Mouse (Mus musculus) layer of hippocampus, adult 11-12 months (tissue): ENCODE data around the gene Tex48.
A peak's percentile ranks its signal among the peaks of the same experiment; 100 is the strongest.

Source experiments
- DNase-seq: peaks from one replicate; pipeline ENCODE4 v3.0.0; 2022; ENCODE audit warnings: low spot score

Gene Tex48

DNA sequence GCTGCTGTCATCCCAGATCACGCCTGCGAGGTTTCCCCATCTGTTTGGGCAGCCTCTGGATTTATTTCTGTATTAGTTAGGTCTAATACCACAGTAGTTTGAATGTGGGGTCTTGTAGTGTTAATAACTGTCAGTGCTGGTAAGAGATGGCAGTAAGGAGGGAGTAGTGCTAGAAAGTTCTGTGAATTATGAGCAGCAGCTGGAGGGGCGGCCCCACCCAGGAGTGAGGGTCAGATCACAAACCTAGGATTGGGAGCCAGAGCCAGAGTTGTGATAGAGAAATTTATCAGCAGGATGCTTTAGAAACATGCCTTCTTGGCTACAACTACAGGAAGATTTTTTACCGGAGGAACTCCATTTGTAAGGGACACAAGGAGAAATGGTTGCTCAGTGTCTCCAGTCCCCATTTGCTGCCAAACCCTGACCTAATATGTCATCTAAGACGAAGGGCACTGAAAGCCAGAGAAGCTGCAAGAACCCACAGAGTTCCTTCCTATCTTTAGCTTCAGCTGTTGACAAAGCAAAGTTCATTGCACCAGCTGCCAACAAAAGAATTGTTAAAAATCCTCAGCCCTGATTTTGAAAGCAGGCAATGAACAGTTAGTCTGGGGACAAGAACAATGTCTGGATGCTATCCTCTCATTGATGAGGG, 27.6 kb downstream of the Tex48 start:
- no peak for DNase-seq

GRCm38 (mm10) chr4:63590538-63590937, 31.7 kb downstream of the Tex48 start:
- no peak for DNase-seq

GRCm38 (mm10) chr4:63589987-63590386, 32.2 kb downstream of the Tex48 start:
- no peak for DNase-seq

- no peak for DNase-seq
These were observed 36.0 kb downstream of the Tex48 start for GRCm38 (mm10) chr4:63586240-63586639.

DNA sequence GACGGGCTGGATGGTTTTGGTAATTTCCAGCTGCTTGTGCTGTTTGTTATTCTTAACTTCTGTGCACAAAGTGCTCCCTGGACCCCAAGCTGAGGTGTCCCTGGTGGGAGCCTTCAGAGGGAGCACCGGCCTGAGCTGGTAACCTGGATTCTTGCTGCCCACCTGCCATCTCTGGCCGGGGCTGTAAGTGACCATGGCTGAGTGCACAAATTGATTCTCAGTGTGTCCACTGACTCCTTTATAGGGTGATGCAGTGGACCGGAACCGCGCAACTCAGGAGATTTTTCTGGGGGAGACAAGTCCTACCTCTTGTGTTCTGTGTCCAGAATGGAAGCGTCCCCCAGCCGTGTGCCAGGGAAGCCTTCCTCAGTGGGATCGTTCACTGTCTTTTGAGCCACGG, 37.0 kb downstream of the Tex48 start:
- DNase-seq, result no peak

DNA sequence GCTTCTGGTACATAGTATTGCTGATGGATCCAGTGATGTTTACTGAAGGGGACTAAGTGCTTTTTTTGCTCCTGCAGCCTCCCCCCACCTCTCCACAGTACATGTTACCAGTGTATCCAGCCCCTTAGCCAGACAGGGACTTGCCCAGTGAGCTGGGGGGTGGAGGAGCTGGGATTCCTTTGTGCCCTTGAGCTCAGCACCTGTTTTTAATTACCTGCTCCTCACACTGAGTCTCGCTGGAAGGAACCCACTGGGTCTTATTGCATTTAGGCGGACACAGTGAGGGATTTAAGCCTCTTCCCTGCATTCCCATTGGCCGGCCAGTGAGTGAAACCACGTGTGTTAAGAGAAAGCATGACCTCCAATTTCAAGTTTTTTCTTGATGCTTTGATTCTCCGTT, 39.6 kb downstream of the Tex48 start:
- no peak for DNase-seq

DNA sequence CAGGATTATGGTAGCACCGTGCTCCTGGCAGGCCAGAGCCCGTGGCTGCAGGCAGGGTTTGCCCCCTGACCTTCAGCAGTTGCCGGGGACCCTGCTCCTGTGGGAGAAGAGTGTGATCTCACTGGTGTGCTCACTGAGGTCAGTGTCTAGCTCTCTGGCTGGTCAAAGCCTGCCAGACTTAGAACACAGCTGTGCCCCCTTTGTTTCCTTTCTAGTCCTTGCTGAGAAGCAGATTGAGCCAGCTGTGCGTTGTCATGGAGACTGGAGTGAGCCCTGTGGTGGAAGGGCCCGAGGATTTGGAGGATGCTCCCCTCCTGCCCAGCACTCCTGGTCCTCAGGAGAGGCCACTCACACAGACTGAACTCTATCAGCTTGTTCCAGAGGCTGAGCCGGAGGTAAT, 42.1 kb downstream of the Tex48 start:
- DNase-seq, result no peak

DNA sequence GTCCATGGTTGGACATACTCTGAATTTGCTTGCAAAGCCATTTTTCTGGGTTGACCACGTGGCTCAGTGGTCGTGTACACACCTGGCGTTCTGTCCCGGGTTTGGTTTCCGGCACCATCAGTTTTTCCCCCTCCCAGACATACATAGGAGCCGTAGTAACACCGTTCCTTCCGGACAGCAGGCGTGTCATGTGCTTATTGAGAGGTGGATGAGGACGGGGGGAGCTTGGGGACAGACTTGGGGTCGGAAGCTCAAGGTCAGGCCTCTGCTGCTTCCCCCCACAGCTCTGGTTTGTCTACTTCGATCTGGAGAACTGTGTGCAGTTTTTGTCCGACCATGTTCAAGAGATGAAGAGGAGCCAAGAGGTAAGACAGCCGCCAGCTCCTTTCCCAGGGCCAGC, 42.6 kb downstream of the Tex48 start:
- DNase-seq, result no peak

- DNase-seq, result no peak
These were observed 49.6 kb downstream of the Tex48 start for GRCm38 (mm10) chr4:63572621-63573020.

DNA sequence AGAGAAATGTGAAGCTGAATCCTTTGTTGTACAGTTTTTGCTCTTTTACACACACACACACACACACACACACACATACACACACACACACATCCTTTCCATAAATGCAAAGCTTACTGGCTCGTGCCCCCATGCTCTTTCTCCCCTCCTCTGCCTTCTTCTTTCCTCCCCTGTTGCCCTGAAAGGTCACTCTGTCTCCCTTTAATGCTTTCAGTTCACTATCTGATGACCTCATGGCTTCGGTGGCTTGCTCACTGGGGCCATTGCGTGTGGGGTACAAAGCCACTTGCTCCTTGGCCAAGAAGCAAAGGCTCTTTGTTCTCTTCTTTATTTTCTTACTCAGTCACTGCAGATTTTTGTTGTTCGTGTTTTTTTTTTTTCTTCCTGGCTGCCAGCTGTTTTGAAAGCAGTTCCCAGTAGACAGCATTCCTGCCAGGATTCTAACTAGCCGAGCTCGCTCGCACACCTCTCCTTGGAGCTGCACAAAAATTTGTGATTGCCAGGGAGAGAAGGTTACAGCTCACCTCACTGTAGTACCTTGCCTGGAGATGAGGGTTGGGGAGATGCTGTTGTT, 51.9 kb downstream of the Tex48 start:
- DNase-seq, result no peak

DNA sequence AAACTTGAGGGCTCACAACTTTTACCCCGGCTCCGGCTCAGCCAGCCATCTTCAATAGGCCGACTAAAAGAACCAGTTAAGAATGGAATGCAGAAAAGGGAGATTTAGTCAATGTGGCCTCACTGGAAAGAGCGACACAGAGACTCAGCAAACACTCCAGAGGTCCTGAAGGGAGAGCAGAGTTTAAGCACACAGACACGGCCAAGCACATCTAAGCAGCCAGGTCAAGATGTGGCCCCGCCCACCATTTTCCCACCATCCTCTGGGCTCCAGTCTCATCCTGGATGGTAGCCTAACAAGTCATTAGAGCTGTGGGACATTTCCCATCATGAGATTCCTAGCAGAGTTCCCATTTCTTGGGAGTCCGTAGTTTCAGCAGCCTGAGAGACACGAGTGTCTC, 52.9 kb downstream of the Tex48 start:
- DNase-seq, result no peak

DNA sequence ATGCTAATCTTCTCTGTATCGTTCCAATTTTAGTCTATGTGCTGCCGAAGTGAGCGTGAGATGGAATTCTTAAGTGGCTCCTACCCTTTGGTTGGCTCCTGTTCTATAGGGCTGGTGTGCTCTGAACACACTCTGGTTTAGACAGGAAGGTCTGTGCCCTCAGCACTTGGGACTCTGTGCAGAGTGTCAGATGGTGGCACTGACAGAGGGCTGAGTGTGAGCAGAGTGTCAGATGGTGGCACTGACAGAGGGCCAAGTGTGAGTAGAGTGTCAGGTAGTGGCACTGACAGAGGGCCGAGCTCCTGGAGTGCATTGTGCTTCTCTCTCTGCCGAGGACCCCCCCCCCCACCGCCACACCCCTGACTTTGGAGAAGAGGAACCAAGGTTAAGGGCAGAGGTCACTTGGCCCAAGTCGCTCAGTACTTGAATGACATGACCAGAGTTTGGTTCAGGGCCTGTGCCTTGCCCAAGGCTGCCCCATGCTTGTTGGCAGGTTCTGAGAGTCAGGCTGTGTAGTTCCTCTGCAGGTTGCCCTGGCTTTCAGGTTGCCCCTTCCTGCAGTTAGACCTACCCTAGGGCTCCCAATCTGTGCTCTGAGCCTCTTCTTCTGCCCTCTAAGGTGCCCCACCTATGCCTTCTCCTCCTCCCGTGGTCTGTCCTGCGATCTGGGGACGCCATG, 54.4 kb downstream of the Tex48 start:
- DNase-seq, result no peak

- no peak for DNase-seq
These were observed 59.5 kb downstream of the Tex48 start for GRCm38 (mm10) chr4:63562742-63563141.

- no peak for DNase-seq
These were observed 60.2 kb downstream of the Tex48 start for GRCm38 (mm10) chr4:63561861-63562675.

GRCm38 (mm10) chr4:63560079-63560478, 62.1 kb downstream of the Tex48 start:
- no peak for DNase-seq

DNA sequence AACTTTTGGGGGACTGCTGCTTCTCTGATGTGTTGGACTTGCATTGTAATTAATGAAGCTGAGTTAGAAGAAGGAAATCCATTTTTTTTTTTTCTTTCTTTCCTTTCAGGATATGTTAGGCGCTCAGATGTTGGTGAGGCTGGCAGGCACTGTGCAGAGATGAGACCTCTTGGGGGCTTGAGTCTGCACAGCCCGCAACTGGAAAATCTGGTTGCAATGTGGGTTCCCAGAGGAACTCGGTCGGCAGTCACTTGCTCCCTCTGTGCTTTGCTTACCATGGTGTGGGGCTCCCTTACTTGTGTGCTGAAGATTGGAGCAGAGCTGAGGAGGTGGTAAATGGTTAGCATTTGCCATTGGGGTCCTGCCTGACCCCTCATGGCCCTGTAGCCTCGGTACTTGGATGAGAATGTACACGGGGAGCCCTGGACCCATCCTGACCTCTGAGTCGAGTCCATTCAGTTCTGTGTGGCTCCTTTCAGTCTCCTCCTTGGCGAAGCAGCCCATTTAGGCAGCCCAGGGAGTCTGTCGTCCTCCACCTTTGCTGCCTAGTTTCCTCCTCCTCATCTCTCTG, 63.0 kb downstream of the Tex48 start:
- no peak for DNase-seq

DNA sequence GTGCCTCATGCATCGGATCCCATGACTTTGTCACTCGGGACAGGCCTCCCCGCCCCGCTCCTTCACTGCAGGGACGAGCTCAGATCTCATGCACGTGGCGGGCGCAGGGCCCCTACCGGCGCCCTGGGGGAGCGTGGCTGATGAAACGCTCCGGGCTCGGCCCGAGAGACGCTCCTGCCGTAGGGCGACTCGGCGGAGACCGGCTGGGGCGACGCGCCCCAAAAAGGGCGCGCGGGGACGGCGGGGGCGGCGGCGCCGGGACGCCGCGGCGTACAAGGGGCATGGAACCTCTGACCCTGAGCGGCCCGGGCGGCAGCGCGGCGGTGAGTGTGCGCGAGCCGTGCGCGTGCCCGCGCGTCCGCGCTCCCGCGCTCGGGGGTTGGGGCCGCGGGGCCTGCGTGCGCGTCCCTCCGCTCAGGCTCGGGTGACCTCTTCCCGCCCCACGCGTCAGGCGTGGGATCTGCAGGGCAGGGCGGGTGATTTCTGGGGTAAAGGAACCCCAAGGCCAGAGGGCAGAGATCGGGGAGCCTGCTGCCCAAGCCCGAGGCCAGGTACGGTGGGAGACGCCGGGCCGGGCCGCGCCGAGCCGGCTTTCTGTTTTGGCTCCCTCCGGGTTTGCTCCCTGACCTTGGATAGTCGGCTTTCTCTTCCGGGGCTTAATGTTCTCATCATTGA, 63.7 kb downstream of the Tex48 start, which contains the start of gene Tmem268:
TSS of gene Tmem268 (plus strand) at position 375 of the 675 bp plus-strand sequence.
- DNase-seq, result peak; percentile 72

DNA sequence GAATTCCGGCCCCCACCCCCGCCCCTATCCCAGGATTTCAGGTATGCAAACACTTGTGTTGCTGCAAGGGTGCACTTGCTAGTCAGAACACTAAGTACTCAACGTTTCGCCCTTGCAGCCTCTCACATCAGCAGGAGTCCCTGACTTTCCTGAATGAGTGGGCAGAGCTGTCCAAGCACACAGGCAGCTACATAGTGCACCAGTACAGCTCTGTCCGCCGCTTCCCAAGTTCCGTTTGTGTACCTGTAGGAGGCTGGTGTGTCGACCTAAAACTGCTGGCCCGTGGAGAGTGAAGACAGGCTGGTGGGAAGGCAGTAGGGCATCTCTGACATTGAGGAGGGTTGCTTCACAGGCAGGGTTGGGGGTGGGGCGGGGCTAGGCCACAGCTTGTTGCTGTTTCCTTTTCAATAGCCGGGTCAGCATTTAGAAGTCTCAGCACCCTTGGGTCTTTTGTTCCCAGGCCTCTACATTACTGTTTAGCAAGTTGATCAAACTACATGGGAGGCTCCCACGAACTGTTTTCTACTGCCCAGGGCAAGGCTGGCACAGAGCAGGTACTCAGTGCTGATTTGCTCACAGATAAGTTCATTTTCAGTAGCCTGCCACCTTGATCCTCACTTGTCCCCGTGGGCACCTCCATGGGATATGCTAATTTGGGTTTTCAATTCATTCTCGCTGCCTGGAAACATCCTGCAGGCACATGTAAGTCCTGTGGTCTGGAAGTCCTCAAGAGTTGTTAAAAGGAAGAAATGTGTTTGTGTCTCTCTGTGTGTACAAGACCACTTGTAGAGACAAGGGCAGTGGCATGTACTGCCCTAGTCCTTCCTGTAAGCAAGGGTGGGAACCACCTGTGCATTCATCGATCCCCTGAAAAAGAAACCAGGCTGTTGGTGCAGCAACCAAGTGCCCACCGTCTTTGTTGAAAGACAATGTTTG, 64.8 kb downstream of the Tex48 start:
- DNase-seq, result no peak
